Mouse (Mus musculus) ZHBTc4 (cell line): ENCODE data around the gene Wdr5.
"Not testable (repeated sequence)": the region's sequence is repeated elsewhere in the genome, so short reads cannot be mapped to it uniquely, and the experiment has no call there.

Source experiments
- DNase-seq: peaks from one replicate; pipeline ENCODE4 v3.0.0-alpha.2; 2011; ENCODE audit warnings: low read depth, low spot score

Gene Wdr5

GRCm38 (mm10) chr2:27496391-27497028 is 18.4 kb upstream of the Wdr5 start:
- DNase-seq = no peak

DNA sequence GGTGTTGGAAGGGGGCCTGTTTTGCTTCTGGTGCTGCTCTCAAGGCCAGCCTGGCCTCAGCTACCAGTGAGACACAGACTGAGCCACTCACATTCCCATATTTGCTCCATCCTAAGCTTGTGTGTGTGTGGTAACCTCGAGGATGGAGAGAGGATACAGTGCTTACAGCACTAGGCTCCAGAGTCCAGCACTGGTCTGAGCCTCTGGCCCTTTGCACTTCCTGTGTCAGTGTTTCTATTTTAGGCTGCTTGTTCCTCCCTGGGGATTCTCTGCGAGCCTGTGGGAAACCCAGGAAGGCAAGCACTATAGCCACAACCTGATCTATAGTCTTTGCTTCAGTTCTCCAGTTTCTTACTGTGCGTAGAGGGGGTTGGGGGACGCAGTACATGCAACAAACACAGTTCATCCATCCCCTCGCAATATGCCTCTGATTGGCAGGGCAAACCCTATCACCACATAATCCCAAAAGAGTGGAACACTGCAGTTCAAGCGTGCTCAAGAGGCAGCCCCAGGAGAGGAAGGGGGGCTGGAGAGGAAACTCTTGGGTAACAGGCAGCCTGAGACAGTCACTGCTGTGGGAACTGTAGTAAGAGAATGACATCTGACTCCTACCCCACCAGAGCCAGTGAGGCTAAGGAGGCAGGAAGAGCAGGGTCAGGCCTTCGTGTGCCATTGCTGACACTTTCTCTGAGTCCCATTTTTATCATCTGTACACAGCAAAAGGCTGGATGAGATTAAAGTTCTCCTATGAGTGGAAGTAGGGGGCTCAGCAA is 10.7 kb upstream of the Wdr5 start:
- no peak for DNase-seq

DNA sequence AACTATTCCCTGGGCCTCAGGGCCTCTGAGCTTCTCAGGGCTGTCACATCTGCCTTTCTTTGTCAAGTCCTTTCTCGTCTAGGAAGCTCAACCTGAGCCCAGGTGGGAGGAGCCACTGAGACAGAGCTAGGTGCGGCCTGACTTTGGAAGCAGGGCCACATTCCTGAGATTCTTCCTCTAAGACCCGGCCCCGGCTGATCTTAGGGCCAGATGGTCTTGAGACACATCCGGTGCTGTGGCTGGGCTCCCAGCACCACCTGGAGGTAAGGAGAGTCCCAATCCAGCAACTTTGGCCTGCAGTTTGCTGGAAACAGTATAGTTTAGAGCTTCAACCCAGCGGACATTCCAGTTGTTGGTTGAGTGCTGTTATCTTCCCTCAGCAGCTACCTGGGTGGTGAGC is 9.4 kb upstream of the Wdr5 start:
- DNase-seq = peak; percentile 100

DNA sequence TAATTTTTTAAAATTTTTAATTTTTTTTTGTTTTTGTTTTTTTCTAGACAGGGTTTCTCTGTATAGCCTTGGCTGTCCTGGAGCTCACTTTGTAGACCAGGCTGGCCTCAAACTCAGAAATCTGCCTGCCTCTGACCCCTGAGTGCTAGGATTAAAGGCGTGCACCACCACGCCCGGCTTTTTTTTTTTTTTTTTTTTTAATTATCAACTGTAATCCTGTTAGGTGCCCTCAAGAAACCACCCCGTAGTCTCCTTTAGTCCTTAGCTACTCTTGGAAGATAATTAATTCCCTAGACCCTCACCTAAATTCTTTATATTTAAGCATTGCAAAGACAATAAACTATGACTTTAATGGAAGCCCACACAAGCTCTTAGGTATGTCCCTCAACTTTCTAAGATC is 8.3 kb upstream of the Wdr5 start:
- not testable (repeated sequence) for DNase-seq

DNA sequence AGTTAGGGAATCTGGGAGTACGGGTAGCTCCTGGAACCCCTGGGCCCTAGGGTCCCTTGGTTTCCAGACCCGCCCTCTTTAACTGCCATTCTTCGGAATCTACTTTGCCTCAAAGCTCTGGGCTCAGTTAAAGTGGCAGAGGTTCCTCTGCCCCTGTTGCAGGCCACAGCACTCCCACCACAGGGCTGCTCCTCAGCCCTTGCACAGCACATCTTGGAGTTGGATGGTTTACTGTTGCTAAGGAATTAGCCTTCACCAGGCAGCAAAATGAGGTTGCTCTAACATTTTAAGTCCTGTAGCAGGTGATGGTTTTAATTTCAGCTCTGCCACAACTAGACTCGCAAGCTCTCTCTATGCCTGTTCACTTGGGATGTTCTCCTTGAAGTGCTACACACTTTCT is 7.4 kb upstream of the Wdr5 start, which contains the start of gene Brd3:
Brd3 (minus strand) TSS at position 101 of the 400 bp plus-strand sequence.
- DNase-seq = no peak

DNA sequence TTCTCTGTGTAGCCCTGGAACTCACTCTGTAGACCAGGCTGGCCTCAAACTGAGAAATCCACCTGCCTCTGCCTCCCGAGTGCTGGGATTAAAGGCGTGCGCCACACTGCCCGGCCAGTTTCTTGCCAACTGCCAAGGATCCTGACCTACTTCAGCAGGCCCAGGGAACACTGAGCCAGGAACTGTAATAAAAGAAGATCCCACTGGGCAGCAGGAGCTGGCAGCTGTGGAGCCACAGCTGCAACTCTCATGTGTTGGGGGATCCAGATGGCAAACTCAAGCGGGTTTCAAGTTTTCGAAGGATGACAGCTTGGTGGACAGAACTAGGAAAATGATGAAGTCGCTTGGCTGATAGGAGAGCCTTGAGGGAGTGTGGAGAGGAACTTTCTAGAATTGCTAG is 4.3 kb upstream of the Wdr5 start:
- no peak for DNase-seq

DNA sequence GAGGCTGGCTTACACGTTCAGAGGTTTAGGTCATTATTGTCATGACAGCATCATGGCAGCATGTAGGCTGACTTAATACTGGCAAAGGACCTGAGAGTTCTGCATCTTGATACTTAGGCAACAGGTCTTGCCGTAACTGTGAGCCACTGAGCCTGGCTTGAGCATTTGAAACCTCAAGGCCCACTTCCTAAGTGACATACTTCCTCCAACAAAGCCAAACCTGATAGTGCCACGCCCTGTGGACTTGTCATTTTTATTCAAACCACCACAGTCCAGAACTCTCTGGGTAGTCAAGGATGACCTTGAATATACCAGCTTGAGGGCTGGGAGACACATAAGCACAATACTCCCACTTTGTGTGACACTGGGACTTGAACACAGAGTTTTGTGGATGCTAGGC is 2.0 kb upstream of the Wdr5 start:
- peak; percentile 76 for DNase-seq

GRCm38 (mm10) chr2:27513861-27514260 is 1.1 kb upstream of the Wdr5 start:
- no peak for DNase-seq

GRCm38 (mm10) chr2:27515341-27516166 is 597 bp downstream of the Wdr5 start:
- DNase-seq = peak; percentile 66

DNA sequence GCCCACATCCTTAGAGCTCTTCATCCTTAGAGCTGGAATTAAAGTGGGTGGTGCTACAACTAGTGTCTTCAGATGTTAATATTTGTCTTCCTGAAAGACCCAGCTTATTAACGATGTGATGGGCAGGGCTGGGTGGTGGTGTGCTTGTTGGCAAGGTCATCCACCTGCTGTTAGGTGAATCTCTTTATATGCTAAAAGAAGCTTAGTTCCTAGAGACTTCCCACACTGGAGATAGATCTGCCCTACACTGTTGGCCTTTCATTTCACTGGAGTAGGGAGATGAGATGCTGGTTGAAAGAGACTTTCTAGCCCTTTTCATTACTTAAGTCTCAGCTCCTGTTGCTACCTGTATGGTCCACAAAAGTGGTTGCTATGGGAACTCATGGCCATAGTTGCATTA is 1.3 kb downstream of the Wdr5 start:
- no peak for DNase-seq

GRCm38 (mm10) chr2:27518283-27518682 is 3.3 kb downstream of the Wdr5 start:
- DNase-seq = peak; percentile 76

- not testable (repeated sequence) for DNase-seq
Observed at GRCm38 (mm10) chr2:27538455-27539330, 23.7 kb downstream of the Wdr5 start.

GRCm38 (mm10) chr2:27539336-27539735 is 24.4 kb downstream of the Wdr5 start:
- DNase-seq = no peak

DNA sequence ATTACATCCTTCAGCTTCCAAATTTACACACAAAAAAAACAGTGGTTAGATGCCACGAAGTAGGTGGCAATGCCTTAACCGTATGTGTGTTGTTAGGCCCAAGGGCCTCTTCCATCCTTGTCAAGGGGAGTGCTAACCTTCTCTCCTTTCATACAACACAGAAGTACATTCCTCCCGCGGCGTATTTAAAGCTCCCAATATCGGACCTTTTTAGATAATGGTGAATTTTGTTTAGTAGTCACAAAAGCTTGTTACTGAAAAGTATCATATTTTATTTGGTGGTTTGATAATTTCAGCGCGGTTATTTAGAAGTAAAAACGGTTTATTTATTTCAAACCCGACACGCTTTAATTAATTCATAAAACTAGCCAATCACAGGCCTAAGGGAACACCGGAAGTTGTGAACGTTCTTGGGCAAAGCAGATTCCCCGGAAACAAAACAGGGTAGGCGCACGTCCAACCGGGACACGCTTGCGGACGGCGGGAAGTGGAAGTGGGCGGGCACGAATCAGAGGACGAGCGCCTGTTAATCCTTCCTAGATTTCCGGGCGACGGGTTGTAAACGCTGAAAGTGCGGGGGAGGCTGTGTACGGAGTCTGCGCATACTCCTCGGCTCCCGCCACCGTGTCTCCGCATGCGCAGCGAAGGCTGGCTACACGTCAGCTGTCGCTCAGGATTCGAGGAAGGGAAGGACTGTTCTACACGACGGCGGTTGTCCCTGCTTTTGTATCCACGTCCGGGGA is 25.0 kb downstream of the Wdr5 start:
- DNase-seq = peak; percentile 100

GRCm38 (mm10) chr2:27540515-27540836 is 25.5 kb downstream of the Wdr5 start:
- DNase-seq = no peak

- no peak for DNase-seq
Observed at GRCm38 (mm10) chr2:27541225-27541624, 26.3 kb downstream of the Wdr5 start.

- peak; percentile 70 for DNase-seq
Observed at GRCm38 (mm10) chr2:27544613-27545012, 29.7 kb downstream of the Wdr5 start.

- DNase-seq = peak; percentile 70
Observed at GRCm38 (mm10) chr2:27545517-27545916, 30.6 kb downstream of the Wdr5 start.

DNA sequence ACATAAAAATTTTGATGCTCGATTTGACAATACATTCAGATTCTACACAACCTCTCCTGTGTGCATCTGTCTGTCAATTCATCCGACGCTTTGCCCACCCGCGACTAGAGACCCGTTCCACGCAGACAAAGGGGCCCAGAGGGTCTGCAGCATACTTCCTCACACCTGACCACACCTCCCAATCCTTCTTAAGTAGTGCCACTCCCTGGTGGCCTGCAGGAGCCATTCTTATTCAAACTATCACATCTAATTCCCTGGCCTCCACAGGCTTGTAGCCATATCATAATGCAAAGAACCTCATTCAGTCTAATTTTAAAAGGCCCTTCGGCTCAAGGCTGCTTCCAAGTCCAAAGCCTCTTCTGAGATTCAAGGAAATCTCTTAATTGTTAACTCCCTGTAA is 31.1 kb downstream of the Wdr5 start:
- DNase-seq = peak; percentile 96

DNA sequence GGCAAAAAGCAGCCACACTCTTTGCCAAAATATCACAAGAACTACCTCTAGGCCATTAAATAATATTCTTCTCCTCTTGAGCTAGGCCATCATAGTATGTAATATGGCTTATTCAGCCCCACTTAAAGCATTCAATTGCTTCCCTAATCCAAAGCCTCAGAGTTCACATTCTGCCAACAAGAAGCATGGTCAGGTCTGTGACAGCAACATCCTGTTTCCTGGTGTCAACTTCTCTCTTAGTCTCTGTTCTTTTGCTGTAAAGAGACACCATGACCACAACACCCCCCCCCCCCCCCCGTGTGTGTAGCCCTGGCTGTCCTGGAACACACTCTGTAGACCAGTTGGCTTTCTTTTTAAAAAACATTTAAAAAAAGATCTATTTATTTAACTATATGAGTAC is 32.4 kb downstream of the Wdr5 start:
- no peak for DNase-seq

DNA sequence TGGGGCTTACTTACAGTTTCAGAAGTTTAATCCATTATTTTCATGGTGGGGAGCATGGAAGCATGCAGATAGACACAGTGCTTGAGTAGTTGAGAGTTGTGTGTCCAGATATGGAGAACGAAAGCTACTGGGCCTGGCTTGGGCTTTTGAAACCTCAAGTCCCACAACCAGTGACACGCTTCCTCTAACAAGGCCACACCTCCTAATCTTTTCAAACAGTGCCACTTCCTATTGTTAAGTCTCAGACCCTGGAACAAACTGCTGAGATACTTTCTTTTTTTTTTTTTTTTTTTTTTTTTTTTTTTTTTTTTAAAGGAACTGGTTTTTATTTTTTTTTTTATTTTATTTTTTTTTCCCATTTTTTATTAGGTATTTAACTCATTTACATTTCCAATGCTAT is 33.0 kb downstream of the Wdr5 start:
- DNase-seq = no peak
